Mouse (Mus musculus): ENCODE results near the gene Fam53a. TPM values are rescaled to one million over a fixed set of nuclear protein-coding genes. Genes with fewer than 3 reads are reported as not detected.

Fam53a gene
- polyA plus RNA-seq, 1 experiment from 2014 or later = 40.7 TPM

DNA sequence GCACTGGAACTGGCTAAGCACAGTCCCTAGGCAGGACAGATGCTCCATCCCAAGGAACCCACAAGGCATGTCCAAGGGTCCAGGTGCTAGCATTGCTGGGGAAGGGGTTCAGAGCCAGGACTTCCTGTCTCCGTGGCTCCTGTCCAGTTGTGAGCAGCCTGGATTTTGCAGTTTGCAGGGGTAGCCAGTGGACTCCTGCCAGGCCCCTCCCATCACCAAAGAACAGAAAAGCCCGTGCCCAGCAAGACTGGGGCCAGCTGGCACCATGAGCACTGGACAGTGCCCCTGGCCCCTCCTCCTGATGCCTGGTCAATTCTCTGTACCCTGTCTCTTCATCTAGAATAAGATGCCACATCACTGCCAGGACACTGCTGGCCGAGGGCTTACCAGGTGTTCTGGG is 41.4 kb downstream of the Fam53a start:
- ATAC-seq = no peak
- H3K9ac ChIP-seq = no peak overlapping the region
- H3K4me2 ChIP-seq = no peak overlapping the region
- no peak overlapping the region for H3K4me3 ChIP-seq
- no peaks in the 10 kb centered on the region for H3K4me1 ChIP-seq
- no peaks in the 10 kb centered on the region for H3K9me3 ChIP-seq (replicated peaks)
- H3K27me3 ChIP-seq (replicated peaks) = peaks cover 3% of the 10 kb centered on the region; the same call in 1 of the 2 replicates
- H3K36me3 ChIP-seq = no peaks in the 10 kb centered on the region
- 56% methylated on average over 3 of the region's 3 CpGs for WGBS (ENCODE audit: insufficient replicate concordance)
- no peak overlapping the region for H3K27ac ChIP-seq

- H3K27me3 ChIP-seq (replicated peaks) = peaks cover 3% of the 10 kb centered on the region; the same call in 1 of the 2 replicates
- no peaks in the 10 kb centered on the region for H3K36me3 ChIP-seq
- no peak overlapping the region for H3K27ac ChIP-seq
- no peaks in the 10 kb centered on the region for H3K9me3 ChIP-seq (replicated peaks)
- 74% methylated on average over 18 of the region's 18 CpGs for WGBS (ENCODE audit: insufficient replicate concordance)
- no peak overlapping the region for H3K9ac ChIP-seq
- H3K4me1 ChIP-seq = no peaks in the 10 kb centered on the region
- H3K4me3 ChIP-seq = no peak overlapping the region
- no peak overlapping the region for H3K4me2 ChIP-seq
- no peak for ATAC-seq
Measured at GRCm38 (mm10) chr5:33587498-33588058, 41.9 kb downstream of the Fam53a start.

GRCm38 (mm10) chr5:33580336-33580735 is 49.1 kb downstream of the Fam53a start:
- Histone ChIP-seq H3K4me3 (no peak overlapping the region), H3K9ac (no peak overlapping the region), H3K27ac (no peak overlapping the region), H3K27me3 (replicated peaks) (no peaks in the 10 kb centered on the region; the same call in 1 of the 2 replicates), H3K4me2 (no peak overlapping the region), H3K4me1 (no peaks in the 10 kb centered on the region), H3K36me3 (no peaks in the 10 kb centered on the region), H3K9me3 (replicated peaks) (no peaks in the 10 kb centered on the region)
- no peak for ATAC-seq
- WGBS (ENCODE audit: insufficient replicate concordance) = 61% methylated on average over 1 of the region's 1 CpGs

- Histone ChIP-seq H3K36me3 (no peaks in the 10 kb centered on the region), H3K9me3 (replicated peaks) (no peaks in the 10 kb centered on the region), H3K4me3 (no peak overlapping the region), H3K4me1 (0 out of 2 replicates have a peak, but pooled peaks cover 12% of the 10 kb centered on the region), H3K9ac (no peak overlapping the region), H3K27me3 (replicated peaks) (0 out of 2 replicates have a peak, but pooled peaks cover 7% of the 10 kb centered on the region), H3K27ac (no peak overlapping the region), H3K4me2 (no peak overlapping the region)
- ATAC-seq = no peak
- WGBS (ENCODE audit: insufficient replicate concordance) = 31% methylated on average over 4 of the region's 4 CpGs
Measured at GRCm38 (mm10) chr5:33574207-33574606, 55.2 kb downstream of the Fam53a start.

GRCm38 (mm10) chr5:33565886-33566285 is 63.5 kb downstream of the Fam53a start:
- Histone ChIP-seq H3K4me2 (no peak overlapping the region), H3K36me3 (no peaks in the 10 kb centered on the region), H3K27me3 (replicated peaks) (0 out of 2 replicates have a peak, but pooled peaks cover 8% of the 10 kb centered on the region), H3K27ac (no peak overlapping the region), H3K9me3 (replicated peaks) (no peaks in the 10 kb centered on the region), H3K4me3 (no peak overlapping the region), H3K9ac (no peak overlapping the region), H3K4me1 (no peaks in the 10 kb centered on the region)
- WGBS (ENCODE audit: insufficient replicate concordance) = 60% methylated on average over 4 of the region's 4 CpGs
- ATAC-seq = no peak

DNA sequence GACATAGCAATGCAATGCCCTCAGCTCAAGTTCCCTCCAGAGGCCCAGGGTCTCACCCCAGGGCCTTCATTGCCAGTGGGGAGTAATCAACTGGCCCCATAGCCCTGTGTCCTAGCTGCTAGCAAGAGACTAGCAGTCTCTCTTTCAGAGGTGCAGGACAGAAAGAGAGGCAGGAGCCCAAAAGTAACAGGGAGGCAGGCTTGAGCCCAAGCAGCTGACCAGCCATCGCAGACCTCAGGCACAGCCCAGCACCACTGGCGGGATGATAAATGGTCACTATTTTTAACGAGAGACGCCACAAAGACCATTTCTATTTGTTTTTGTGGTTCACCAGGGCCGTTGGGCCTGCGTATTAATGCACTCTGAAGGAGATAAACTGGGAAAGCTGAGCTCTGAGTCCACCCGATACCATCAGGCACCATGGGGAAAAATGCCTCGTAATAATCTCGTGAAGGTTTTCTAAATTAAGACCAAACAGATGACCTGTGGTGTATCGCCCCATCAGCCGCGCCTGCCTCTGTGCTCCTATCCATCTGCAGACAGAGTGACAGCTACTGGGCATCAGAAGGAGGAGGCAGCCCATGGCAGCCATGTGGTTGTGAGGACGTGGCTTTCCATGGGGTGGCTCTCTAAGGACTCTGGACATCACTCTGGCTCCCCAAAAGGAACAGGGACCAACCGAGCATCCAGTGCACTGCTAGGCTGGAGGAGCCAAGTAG is 73.0 kb downstream of the Fam53a start:
- Histone ChIP-seq H3K4me3 (no peak overlapping the region), H3K4me2 (no peak overlapping the region), H3K9ac (no peak overlapping the region), H3K9me3 (replicated peaks) (no peaks in the 10 kb centered on the region), H3K27me3 (replicated peaks) (0 out of 2 replicates have a peak, but pooled peaks cover 4% of the 10 kb centered on the region), H3K4me1 (no peaks in the 10 kb centered on the region), H3K36me3 (no peaks in the 10 kb centered on the region), H3K27ac (no peak overlapping the region)
- 53% methylated on average over 14 of the region's 14 CpGs for WGBS (ENCODE audit: insufficient replicate concordance)
- no peak for ATAC-seq

Other genes with a start within 250 kb of the Fam53a start
- not detected in 2 replicates for gene Nkx1-1, start 195.7 kb downstream of the Fam53a start, polyA plus RNA-seq (2016; fragmentation: Nextera tagmentation; extraction: Ambion mirVana)
- 0.11 and 0.19 TPM in 2 replicates for gene Gm9903, start 290 bp upstream of the Fam53a start, polyA plus RNA-seq (2016; fragmentation: Nextera tagmentation; extraction: Ambion mirVana)
- 326 and 340 TPM in 2 replicates for gene Slbp, start 22.9 kb upstream of the Fam53a start, polyA plus RNA-seq (2016; fragmentation: Nextera tagmentation; extraction: Ambion mirVana)
- 199 and 203 TPM in 2 replicates for gene Tacc3, start 28.5 kb upstream of the Fam53a start, polyA plus RNA-seq (2016; fragmentation: Nextera tagmentation; extraction: Ambion mirVana)
- gene Tmem129, start 28.8 kb upstream of the Fam53a start, polyA plus RNA-seq (2016; fragmentation: Nextera tagmentation; extraction: Ambion mirVana) = 26.4 and 27.3 TPM in 2 replicates
- 4.5 and 4.8 TPM in 2 replicates for gene Fgfr3, start 92.0 kb upstream of the Fam53a start, polyA plus RNA-seq (2016; fragmentation: Nextera tagmentation; extraction: Ambion mirVana)
- 40.9 and 41.7 TPM in 2 replicates for gene Letm1, start 153.2 kb upstream of the Fam53a start, polyA plus RNA-seq (2016; fragmentation: Nextera tagmentation; extraction: Ambion mirVana)
- 38.1 and 40.0 TPM in 2 replicates for gene Nsd2, start 191.1 kb upstream of the Fam53a start, polyA plus RNA-seq (2016; fragmentation: Nextera tagmentation; extraction: Ambion mirVana)

All from liver, embryonic 12.5 days (tissue).